Mouse (Mus musculus): Measurements from ENCODE around the gene Clcn2.

- TF ChIP-seq POLR2A (IDR thresholded peaks at IDR 0.05; ENCODE audit: insufficient read length, low read depth) (no peak), MYOG (IDR thresholded peaks at IDR 0.05; ENCODE audit: control insufficient read depth in 1 of 3, insufficient read depth in 1 of 3, insufficient read length in 2 of 3, low read depth in 2 of 3) (peak; percentile 63 to 95 (median 79)), MYOD1 (IDR thresholded peaks at IDR 0.05; ENCODE audit: control insufficient read depth in 1 of 3, insufficient read length in 2 of 3, low read depth in 2 of 3) (peak in 2 of 3 experiments; percentile 83 to 87), E2F4 (IDR thresholded peaks at IDR 0.05; ENCODE audit: insufficient read depth) (no peak), USF1 (IDR thresholded peaks at IDR 0.05; ENCODE audit: low read depth) (no peak), MAX (IDR thresholded peaks at IDR 0.05; ENCODE audit: low read depth) (no peak), REST (IDR thresholded peaks at IDR 0.05; ENCODE audit: insufficient read depth, insufficient read length) (no peak), TCF12 (IDR thresholded peaks at IDR 0.05; ENCODE audit: insufficient read depth, poor library complexity, severe bottlenecking) (peak; percentile 47), POLR2AphosphoS2 (IDR thresholded peaks at IDR 0.05; ENCODE audit: insufficient read length, low read depth) (no peak)
Observed at GRCm38 (mm10) chr16:20701729-20702521, 15.6 kb downstream of the Clcn2 start.
